Mouse (Mus musculus): Measurements from ENCODE around the gene Fam155a. TPM values are rescaled to one million over a fixed set of nuclear protein-coding genes. Genes with fewer than 3 reads are reported as not detected.

The Fam155a gene
- polyA plus RNA-seq, 1 experiment from 2014 or later: 3.9 TPM

DNA sequence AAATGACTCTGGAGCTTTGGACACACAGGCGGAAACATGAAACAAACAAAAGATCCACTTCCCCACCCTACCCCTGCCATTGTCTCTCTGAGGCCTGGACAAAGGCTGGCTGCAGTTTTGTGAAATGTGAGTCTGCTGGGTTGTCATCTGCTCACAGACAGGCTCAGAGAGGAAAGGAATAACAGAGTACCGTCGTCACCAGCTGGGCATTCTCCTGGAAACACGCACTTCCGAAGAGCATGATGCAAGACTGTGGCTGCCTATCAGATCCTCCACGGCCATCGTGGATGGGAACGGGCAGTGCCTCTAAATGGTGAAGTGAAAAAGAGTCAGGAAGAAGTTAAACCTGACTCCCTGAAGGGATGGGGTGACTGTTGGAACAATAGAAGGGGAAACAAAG lies 509.4 kb downstream of the Fam155a start:
- no peak overlapping the region for H3K27ac ChIP-seq (ENCODE audit: low read depth, low read length)

DNA sequence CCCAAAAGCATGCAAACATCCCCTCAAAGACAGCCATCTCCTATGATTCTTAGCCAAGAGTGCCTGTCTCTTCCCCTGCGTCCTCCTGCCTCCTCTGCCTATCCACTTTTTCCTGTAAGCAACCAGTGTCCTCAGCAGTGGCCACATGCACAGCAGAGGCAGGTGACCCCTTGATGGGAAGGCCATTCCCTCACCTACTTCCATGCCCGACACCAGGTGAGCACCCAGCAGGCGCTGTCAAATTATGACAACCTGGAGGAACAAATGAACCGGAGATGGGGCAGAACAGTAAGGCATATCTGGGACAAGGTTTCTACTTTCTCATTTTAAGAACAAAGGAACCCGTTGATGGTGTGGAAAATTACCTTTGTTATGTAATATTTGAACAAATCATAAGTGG lies 515.6 kb downstream of the Fam155a start:
- ATAC-seq (ENCODE audit: low FRiP score) (no peak), DNase-seq (ENCODE audit: low spot score, missing footprints) (no peak)
- Histone ChIP-seq H3K4me2 (no peak overlapping the region), H3K9me3 (ENCODE audit: control insufficient read depth, low read length) (no peaks in the 10 kb centered on the region), H3K36me3 (ENCODE audit: control insufficient read depth, insufficient read depth, low read length) (no peaks in the 10 kb centered on the region), H3K27ac (ENCODE audit: low read depth, low read length) (no peak overlapping the region), H3K27me3 (ENCODE audit: control insufficient read depth, insufficient read depth, low read length) (no peaks in the 10 kb centered on the region), H3K4me1 (ENCODE audit: control insufficient read depth, insufficient read depth, low read length) (no peaks in the 10 kb centered on the region), H3K4me3 (ENCODE audit: low read depth, low read length) (no peak overlapping the region), H3K9ac (ENCODE audit: low read length) (no peak overlapping the region)
- WGBS: 90% methylated on average over 5 of the region's 5 CpGs

More for the DNA sequence above, 509.4 kb downstream of the Fam155a start:
- DNase-seq (ENCODE audit: low spot score, missing footprints) (no peak), ATAC-seq (ENCODE audit: low FRiP score) (peak; percentile 33; the same call in 1 of the 2 replicates)
- no peak overlapping the region for H3K4me3 ChIP-seq (ENCODE audit: low read depth, low read length)
- no peaks in the 10 kb centered on the region for H3K9me3 ChIP-seq (ENCODE audit: control insufficient read depth, low read length)
- peak overlapping the region; percentile 31; the same call in 1 of the 2 replicates for H3K9ac ChIP-seq (ENCODE audit: low read length)
- H3K27me3 ChIP-seq (ENCODE audit: control insufficient read depth, insufficient read depth, low read length): no peaks in the 10 kb centered on the region
- H3K4me2 ChIP-seq: no peak overlapping the region
- 43% methylated on average over 8 of the region's 8 CpGs for WGBS
- 0 out of 2 replicates have a peak, but pooled peaks cover 5% of the 10 kb centered on the region for H3K4me1 ChIP-seq (ENCODE audit: control insufficient read depth, insufficient read depth, low read length)
- H3K36me3 ChIP-seq (ENCODE audit: control insufficient read depth, insufficient read depth, low read length): no peaks in the 10 kb centered on the region

GRCm38 (mm10) chr8:9252991-9253390 lies 518.0 kb downstream of the Fam155a start:
- Histone ChIP-seq H3K4me3 (ENCODE audit: low read depth, low read length) (no peak overlapping the region), H3K9ac (ENCODE audit: low read length) (no peak overlapping the region), H3K27me3 (ENCODE audit: control insufficient read depth, insufficient read depth, low read length) (no peaks in the 10 kb centered on the region), H3K4me2 (no peak overlapping the region), H3K4me1 (ENCODE audit: control insufficient read depth, insufficient read depth, low read length) (no peaks in the 10 kb centered on the region), H3K27ac (ENCODE audit: low read depth, low read length) (no peak overlapping the region), H3K36me3 (ENCODE audit: control insufficient read depth, insufficient read depth, low read length) (no peaks in the 10 kb centered on the region), H3K9me3 (ENCODE audit: control insufficient read depth, low read length) (no peaks in the 10 kb centered on the region)
- DNase-seq (ENCODE audit: low spot score, missing footprints) (no peak), ATAC-seq (ENCODE audit: low FRiP score) (no peak)
- WGBS: 74% methylated on average over 4 of the region's 4 CpGs

- Histone ChIP-seq H3K4me1 (ENCODE audit: control insufficient read depth, insufficient read depth, low read length) (no peaks in the 10 kb centered on the region), H3K36me3 (ENCODE audit: control insufficient read depth, insufficient read depth, low read length) (no peaks in the 10 kb centered on the region), H3K9me3 (ENCODE audit: control insufficient read depth, low read length) (no peaks in the 10 kb centered on the region), H3K27me3 (ENCODE audit: control insufficient read depth, insufficient read depth, low read length) (no peaks in the 10 kb centered on the region), H3K27ac (ENCODE audit: low read depth, low read length) (no peak overlapping the region), H3K9ac (ENCODE audit: low read length) (no peak overlapping the region), H3K4me3 (ENCODE audit: low read depth, low read length) (no peak overlapping the region), H3K4me2 (no peak overlapping the region)
- 83% methylated on average over 17 of the region's 17 CpGs for WGBS
- DNase-seq (ENCODE audit: low spot score, missing footprints) (no peak), ATAC-seq (ENCODE audit: low FRiP score) (no peak)
Measured at GRCm38 (mm10) chr8:9248109-9248821, 522.7 kb downstream of the Fam155a start.

DNA sequence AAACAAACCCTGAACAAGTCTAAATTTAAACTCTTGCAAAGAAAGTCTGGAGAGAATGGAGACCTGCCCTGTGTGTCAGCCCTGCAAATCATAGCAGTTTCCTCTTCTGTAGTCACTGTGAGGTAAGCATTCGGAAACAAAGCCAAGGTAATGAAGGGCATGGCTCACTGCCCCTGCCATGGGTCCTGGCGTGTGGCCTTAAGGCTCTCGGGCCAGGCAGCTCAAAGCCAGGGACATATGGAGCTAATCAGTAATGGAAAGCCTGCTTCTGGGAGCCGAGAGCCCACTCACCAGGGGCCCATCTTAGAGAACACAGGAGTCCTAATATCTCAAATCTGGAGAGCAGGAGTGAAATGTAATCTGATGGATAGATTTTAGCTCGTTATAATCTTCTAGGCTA lies 525.0 kb downstream of the Fam155a start:
- no peak for DNase-seq (ENCODE audit: low spot score, missing footprints)
- H3K4me3 ChIP-seq (ENCODE audit: low read depth, low read length): no peak overlapping the region
- WGBS: 62% methylated on average over 5 of the region's 5 CpGs

DNA sequence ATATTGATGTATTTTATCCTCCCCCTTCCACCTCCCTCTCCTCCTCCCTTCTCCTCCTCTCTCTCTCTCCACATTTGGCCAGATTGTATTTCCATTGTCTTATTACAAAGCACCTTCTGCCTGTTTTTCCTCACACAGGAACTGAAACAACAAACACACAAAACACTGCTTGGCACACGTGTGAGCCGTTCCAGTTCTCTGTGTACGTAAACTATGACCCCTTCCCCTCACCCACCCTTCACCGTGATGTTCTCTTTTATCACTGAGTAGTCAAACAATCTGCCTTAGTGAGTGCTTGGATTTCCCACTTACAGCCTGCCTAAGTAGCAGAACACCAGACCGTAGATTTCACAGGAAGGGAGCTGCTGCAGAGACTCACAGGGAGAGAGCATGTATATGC lies 530.0 kb downstream of the Fam155a start:
- DNase-seq (ENCODE audit: low spot score, missing footprints): no peak
- H3K27ac ChIP-seq (ENCODE audit: low read depth, low read length): no peak overlapping the region
- 0 out of 2 replicates have a peak, but pooled peaks cover 2% of the 10 kb centered on the region for H3K4me1 ChIP-seq (ENCODE audit: control insufficient read depth, insufficient read depth, low read length)
- no peaks in the 10 kb centered on the region for H3K9me3 ChIP-seq (ENCODE audit: control insufficient read depth, low read length)
- WGBS: 46% methylated on average over 5 of the region's 5 CpGs
- no peaks in the 10 kb centered on the region for H3K27me3 ChIP-seq (ENCODE audit: control insufficient read depth, insufficient read depth, low read length)
- no peak overlapping the region for H3K4me2 ChIP-seq
- H3K9ac ChIP-seq (ENCODE audit: low read length): no peak overlapping the region
- H3K4me3 ChIP-seq (ENCODE audit: low read depth, low read length): no peak overlapping the region
- H3K36me3 ChIP-seq (ENCODE audit: control insufficient read depth, insufficient read depth, low read length): no peaks in the 10 kb centered on the region
- ATAC-seq (ENCODE audit: low FRiP score): no peak; the same call in 1 of the 2 replicates

More for the DNA sequence above, 525.0 kb downstream of the Fam155a start:
- Histone ChIP-seq H3K9ac (ENCODE audit: low read length) (no peak overlapping the region), H3K27ac (ENCODE audit: low read depth, low read length) (no peak overlapping the region), H3K4me1 (ENCODE audit: control insufficient read depth, insufficient read depth, low read length) (0 out of 2 replicates have a peak, but pooled peaks cover 2% of the 10 kb centered on the region), H3K4me2 (no peak overlapping the region), H3K27me3 (ENCODE audit: control insufficient read depth, insufficient read depth, low read length) (no peaks in the 10 kb centered on the region), H3K36me3 (ENCODE audit: control insufficient read depth, insufficient read depth, low read length) (no peaks in the 10 kb centered on the region), H3K9me3 (ENCODE audit: control insufficient read depth, low read length) (no peaks in the 10 kb centered on the region)
- no peak for ATAC-seq (ENCODE audit: low FRiP score)

GRCm38 (mm10) chr8:9239741-9240140 lies 531.2 kb downstream of the Fam155a start:
- H3K36me3 ChIP-seq (ENCODE audit: control insufficient read depth, insufficient read depth, low read length): no peaks in the 10 kb centered on the region
- no peak for ATAC-seq (ENCODE audit: low FRiP score)
- DNase-seq (ENCODE audit: low spot score, missing footprints): no peak
- H3K4me3 ChIP-seq (ENCODE audit: low read depth, low read length): no peak overlapping the region
- H3K27me3 ChIP-seq (ENCODE audit: control insufficient read depth, insufficient read depth, low read length): no peaks in the 10 kb centered on the region
- H3K9me3 ChIP-seq (ENCODE audit: control insufficient read depth, low read length): no peaks in the 10 kb centered on the region
- H3K4me2 ChIP-seq: no peak overlapping the region
- H3K9ac ChIP-seq (ENCODE audit: low read length): no peak overlapping the region
- 85% methylated on average over 11 of the region's 11 CpGs for WGBS
- H3K4me1 ChIP-seq (ENCODE audit: control insufficient read depth, insufficient read depth, low read length): 0 out of 2 replicates have a peak, but pooled peaks cover 2% of the 10 kb centered on the region
- no peak overlapping the region for H3K27ac ChIP-seq (ENCODE audit: low read depth, low read length)

DNA sequence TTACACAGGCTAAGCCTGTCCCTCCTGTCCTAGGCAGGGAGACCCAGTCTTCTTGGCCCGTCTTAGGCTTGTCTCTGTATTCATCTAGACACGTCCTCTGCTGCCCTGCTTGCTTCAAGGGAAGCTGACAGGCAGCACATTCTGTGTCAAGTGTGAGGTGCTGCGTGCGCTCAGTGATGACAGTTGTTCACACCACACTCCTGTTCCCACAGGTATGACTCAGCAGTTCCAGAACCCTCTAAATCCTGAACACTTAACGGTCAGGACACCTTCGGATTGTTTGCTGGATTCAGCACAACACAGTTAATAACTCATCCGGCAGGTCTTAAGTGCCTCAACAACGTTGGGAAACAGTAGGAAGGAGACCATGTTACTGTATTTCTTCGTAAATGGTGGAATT lies 532.0 kb downstream of the Fam155a start:
- H3K4me3 ChIP-seq (ENCODE audit: low read depth, low read length): no peak overlapping the region
- no peak overlapping the region for H3K4me2 ChIP-seq
- no peak overlapping the region for H3K27ac ChIP-seq (ENCODE audit: low read depth, low read length)
- H3K9me3 ChIP-seq (ENCODE audit: control insufficient read depth, low read length): no peaks in the 10 kb centered on the region
- ATAC-seq (ENCODE audit: low FRiP score): no peak
- 86% methylated on average over 9 of the region's 9 CpGs for WGBS
- H3K27me3 ChIP-seq (ENCODE audit: control insufficient read depth, insufficient read depth, low read length): no peaks in the 10 kb centered on the region
- H3K4me1 ChIP-seq (ENCODE audit: control insufficient read depth, insufficient read depth, low read length): 0 out of 2 replicates have a peak, but pooled peaks cover 2% of the 10 kb centered on the region
- no peaks in the 10 kb centered on the region for H3K36me3 ChIP-seq (ENCODE audit: control insufficient read depth, insufficient read depth, low read length)
- DNase-seq (ENCODE audit: low spot score, missing footprints): no peak
- no peak overlapping the region for H3K9ac ChIP-seq (ENCODE audit: low read length)

GRCm38 (mm10) chr8:9233326-9233919 lies 537.5 kb downstream of the Fam155a start:
- H3K27ac ChIP-seq (ENCODE audit: low read depth, low read length): no peak overlapping the region
- H3K9me3 ChIP-seq (ENCODE audit: control insufficient read depth, low read length): no peaks in the 10 kb centered on the region
- H3K36me3 ChIP-seq (ENCODE audit: control insufficient read depth, insufficient read depth, low read length): no peaks in the 10 kb centered on the region
- no peaks in the 10 kb centered on the region for H3K27me3 ChIP-seq (ENCODE audit: control insufficient read depth, insufficient read depth, low read length)
- no peaks in the 10 kb centered on the region; the same call in 1 of the 2 replicates for H3K4me1 ChIP-seq (ENCODE audit: control insufficient read depth, insufficient read depth, low read length)
- ATAC-seq (ENCODE audit: low FRiP score) (peak; percentile 90), DNase-seq (ENCODE audit: low spot score, missing footprints) (peak; percentile 99)
- no peak overlapping the region for H3K9ac ChIP-seq (ENCODE audit: low read length)
- no peak overlapping the region for H3K4me3 ChIP-seq (ENCODE audit: low read depth, low read length)
- H3K4me2 ChIP-seq: no peak overlapping the region
- WGBS: 5% methylated on average over 12 of the region's 12 CpGs
